8 mouse cellular contexts compared by ENCODE assay signal in the genomic region with DNA sequence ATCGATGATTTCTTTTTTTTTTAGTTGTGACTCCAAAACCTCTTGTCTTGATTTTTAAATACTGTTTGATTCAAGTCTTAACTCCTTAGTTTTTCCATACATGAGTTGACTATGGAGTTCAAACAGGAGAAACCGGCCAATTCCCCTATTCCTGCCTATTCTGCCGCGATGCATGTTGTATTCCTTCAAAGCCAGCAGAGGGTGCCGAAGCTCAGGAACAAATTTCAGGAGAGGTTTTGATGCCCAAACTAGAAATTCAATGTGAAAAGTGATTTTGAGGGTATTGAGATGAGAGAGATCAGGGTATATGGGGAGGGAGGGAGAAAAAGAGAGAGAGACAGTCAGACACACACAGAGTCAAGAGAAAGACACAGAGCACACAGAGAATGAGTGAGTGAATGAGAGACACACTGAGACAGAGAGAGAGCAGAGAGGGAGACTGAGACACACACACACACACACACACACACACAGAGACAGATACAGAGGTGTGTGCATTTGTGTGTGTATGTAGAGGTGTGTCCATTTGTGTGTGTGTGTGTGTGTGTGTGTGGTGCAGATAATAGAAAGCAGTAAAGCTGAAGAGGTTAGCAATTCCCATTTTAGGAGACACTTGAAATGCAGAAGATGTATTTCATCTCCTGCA.
DNase-seq lines count a peak whose midpoint lies in the region; ATAC-seq lines count a peak whose summit lies in the region.

No protein-coding gene starts in this region.

- H3K27me3 ChIP-seq in kidney, embryonic 14.5 days (ENCODE audit: control insufficient read depth, insufficient read depth, low read length) = no peaks in the 10 kb centered on the region
- no peaks in the 10 kb centered on the region for H3K27me3 ChIP-seq in embryonic facial prominence, embryonic 14.5 days (replicated peaks; ENCODE audit: control insufficient read depth, insufficient read depth, low read length)
- no peaks in the 10 kb centered on the region for H3K27me3 ChIP-seq in midbrain, embryonic 12.5 days

- DNase-seq in kidney, adult 18-20 months = peak; percentile 10
- peak; percentile 10 for DNase-seq in adipocyte (ENCODE audit: low spot score)
- DNase-seq in embryonic facial prominence, embryonic 14.5 days (ENCODE audit: low spot score) = peak; percentile 68
- DNase-seq in kidney, postnatal 36 days = peak; percentile 5 to 58
- no peak for DNase-seq in thymus, postnatal 10 days (ENCODE audit: low spot score in 2 of 2)

- 25% methylated on average over 5 of the region's 5 CpGs for WGBS in kidney, embryonic 14.5 days
- WGBS in embryonic facial prominence, embryonic 14.5 days = 18% methylated on average over 5 of the region's 5 CpGs
- 23% methylated on average over 5 of the region's 5 CpGs for WGBS in midbrain, embryonic 12.5 days

- no peak overlapping the region for H3K9ac ChIP-seq in kidney, embryonic 14.5 days (ENCODE audit: low read depth, low read length)
- H3K9ac ChIP-seq in embryonic facial prominence, embryonic 14.5 days (ENCODE audit: low read depth, low read length) = no peak overlapping the region
- H3K9ac ChIP-seq in midbrain, embryonic 12.5 days (replicated peaks) = no peak overlapping the region

- no peak overlapping the region for H3K27ac ChIP-seq in kidney, embryonic 14.5 days (ENCODE audit: low read depth, low read length)
- no peak overlapping the region for H3K27ac ChIP-seq in embryonic facial prominence, embryonic 14.5 days (replicated peaks; ENCODE audit: low read depth, low read length)
- H3K27ac ChIP-seq in midbrain, embryonic 12.5 days (replicated peaks) = no peak overlapping the region

- no peaks in the 10 kb centered on the region for H3K4me1 ChIP-seq in kidney, embryonic 14.5 days (ENCODE audit: control insufficient read depth, insufficient read depth, low read length)
- no peaks in the 10 kb centered on the region for H3K4me1 ChIP-seq in embryonic facial prominence, embryonic 14.5 days (ENCODE audit: control insufficient read depth, insufficient read depth, low read length)
- no peaks in the 10 kb centered on the region for H3K4me1 ChIP-seq in midbrain, embryonic 12.5 days

- no peak overlapping the region for H3K4me2 ChIP-seq in kidney, embryonic 14.5 days (replicated peaks; ENCODE audit: low read depth, low read length)
- no peak overlapping the region for H3K4me2 ChIP-seq in embryonic facial prominence, embryonic 14.5 days (ENCODE audit: low read depth, low read length)
- H3K4me2 ChIP-seq in midbrain, embryonic 12.5 days (replicated peaks) = no peak overlapping the region

- ATAC-seq in kidney, embryonic 14.5 days (ENCODE audit: low FRiP score, low TSS enrichment) = no peak
- no peak for ATAC-seq in embryonic facial prominence, embryonic 14.5 days (ENCODE audit: low read depth)
- ATAC-seq in midbrain, embryonic 12.5 days (ENCODE audit: low FRiP score, low read depth) = 0 out of 2 replicates have a peak, but pooled peaks have one; percentile 19
- ATAC-seq in erythroblast, adult 5-6 weeks (replicated peaks; ENCODE audit: low FRiP score, poor library complexity, severe bottlenecking) = no peak

- H3K4me3 ChIP-seq in kidney, embryonic 14.5 days (ENCODE audit: low read length) = no peak overlapping the region
- no peak overlapping the region for H3K4me3 ChIP-seq in embryonic facial prominence, embryonic 14.5 days (ENCODE audit: low read depth, low read length)
- no peak overlapping the region for H3K4me3 ChIP-seq in midbrain, embryonic 12.5 days

- H3K9me3 ChIP-seq in kidney, embryonic 14.5 days (ENCODE audit: control insufficient read depth, low read length) = no peaks in the 10 kb centered on the region
- H3K9me3 ChIP-seq in embryonic facial prominence, embryonic 14.5 days (ENCODE audit: control insufficient read depth, low read length) = no peaks in the 10 kb centered on the region
- no peaks in the 10 kb centered on the region for H3K9me3 ChIP-seq in midbrain, embryonic 12.5 days

- H3K36me3 ChIP-seq in kidney, embryonic 14.5 days (ENCODE audit: control insufficient read depth, insufficient read depth, low read length) = no peaks in the 10 kb centered on the region
- H3K36me3 ChIP-seq in embryonic facial prominence, embryonic 14.5 days (ENCODE audit: control insufficient read depth, insufficient read depth, low read length) = no peaks in the 10 kb centered on the region
- H3K36me3 ChIP-seq in midbrain, embryonic 12.5 days = no peaks in the 10 kb centered on the region

Comparison
In these comparisons a context has a peak if more than half of its experiments do, and no peak if none do; other contexts are left out.
1. DNase-seq: peak in kidney, adult 18-20 months (single experiment), adipocyte (single experiment), embryonic facial prominence, embryonic 14.5 days (single experiment) and kidney, postnatal 36 days (2 of 2); none in thymus, postnatal 10 days (0 of 2).